Mouse (Mus musculus): ENCODE results near the gene Kcnj8. TPM values are rescaled to one million over a fixed set of nuclear protein-coding genes. Genes with fewer than 3 reads are reported as not detected.

Gene Kcnj8
- polyA plus RNA-seq, 1 experiment from 2014 or later: 44.6 TPM

DNA sequence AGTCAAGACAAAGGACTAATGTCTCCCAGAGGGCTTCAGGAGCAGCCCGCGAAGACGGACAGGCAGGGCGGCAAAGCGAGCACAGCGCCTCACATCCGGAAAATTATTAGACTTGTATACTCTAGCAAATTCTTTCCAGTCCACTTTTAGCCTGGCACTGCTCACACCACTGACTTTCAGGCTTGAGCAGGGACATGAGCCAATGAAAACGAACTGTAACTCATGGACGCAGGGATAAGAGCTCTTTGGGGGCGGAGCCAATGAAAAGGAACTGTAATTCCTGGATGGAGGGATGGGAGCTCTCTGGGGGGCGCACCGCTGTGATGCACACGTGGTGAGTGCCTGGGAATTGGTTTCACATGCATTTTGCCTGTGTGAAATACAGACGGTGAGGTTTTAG, 26.3 kb downstream of the Kcnj8 start:
- Histone ChIP-seq H3K4me2 (replicated peaks; ENCODE audit: low read depth) (no peak overlapping the region), H3K4me3 (ENCODE audit: low read depth, low read length) (no peak overlapping the region), H3K27ac (replicated peaks) (peak overlapping the region; percentile 58; the same call in 1 of the 2 replicates), H3K9ac (ENCODE audit: low read length) (no peak overlapping the region), H3K4me1 (replicated peaks; ENCODE audit: control insufficient read depth, insufficient read depth) (no peaks in the 10 kb centered on the region; the same call in 1 of the 2 replicates), H3K27me3 (ENCODE audit: control insufficient read depth, insufficient read depth, low read length) (no peaks in the 10 kb centered on the region), H3K36me3 (ENCODE audit: control insufficient read depth, insufficient read depth, low read length) (no peaks in the 10 kb centered on the region), H3K9me3 (ENCODE audit: control insufficient read depth, low read length) (no peaks in the 10 kb centered on the region)
- DNase-seq (ENCODE audit: low spot score) (no peak), ATAC-seq (ENCODE audit: low FRiP score, low TSS enrichment) (peak; percentile 38; the same call in 1 of the 2 replicates)
- 49% methylated on average over 14 of the region's 14 CpGs for WGBS
- TF ChIP-seq CTCF (IDR thresholded peaks at IDR 0.05; ENCODE audit: low read depth): no peak
- no peak for TF ChIP-seq EP300 (optimal IDR thresholded peaks at IDR 0.05)

DNA sequence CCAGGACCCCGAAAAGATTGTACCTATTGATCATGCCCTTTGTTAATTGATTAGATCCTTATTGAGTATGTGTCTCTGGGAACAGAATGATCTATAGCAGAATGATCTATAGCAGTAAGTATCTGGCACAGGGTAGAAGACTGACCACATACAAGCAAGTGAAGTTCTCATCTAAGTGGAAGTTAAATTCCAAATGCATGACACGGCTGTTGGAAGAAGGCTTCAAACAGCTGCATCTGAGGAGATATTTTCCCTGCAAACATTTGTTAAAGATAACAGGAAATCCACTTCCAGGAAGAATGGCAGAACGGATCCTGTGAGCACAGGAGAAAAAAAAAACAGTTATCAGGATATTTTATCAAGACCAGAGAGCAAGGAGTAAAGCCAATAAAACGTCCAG, 27.8 kb downstream of the Kcnj8 start:
- no peak for TF ChIP-seq EP300 (optimal IDR thresholded peaks at IDR 0.05)
- DNase-seq (ENCODE audit: low spot score) (no peak), ATAC-seq (ENCODE audit: low FRiP score, low TSS enrichment) (no peak)
- peak overlapping the region; percentile 56; the same call in 1 of the 2 replicates for H3K27ac ChIP-seq (replicated peaks)
- H3K27me3 ChIP-seq (ENCODE audit: control insufficient read depth, insufficient read depth, low read length): no peaks in the 10 kb centered on the region
- H3K4me3 ChIP-seq (ENCODE audit: low read depth, low read length): no peak overlapping the region
- H3K36me3 ChIP-seq (ENCODE audit: control insufficient read depth, insufficient read depth, low read length): no peaks in the 10 kb centered on the region
- 30% methylated on average over 4 of the region's 4 CpGs for WGBS
- H3K4me1 ChIP-seq (replicated peaks; ENCODE audit: control insufficient read depth, insufficient read depth): no peaks in the 10 kb centered on the region; the same call in 1 of the 2 replicates
- no peak overlapping the region for H3K4me2 ChIP-seq (replicated peaks; ENCODE audit: low read depth)
- no peak overlapping the region for H3K9ac ChIP-seq (ENCODE audit: low read length)
- no peaks in the 10 kb centered on the region for H3K9me3 ChIP-seq (ENCODE audit: control insufficient read depth, low read length)

DNA sequence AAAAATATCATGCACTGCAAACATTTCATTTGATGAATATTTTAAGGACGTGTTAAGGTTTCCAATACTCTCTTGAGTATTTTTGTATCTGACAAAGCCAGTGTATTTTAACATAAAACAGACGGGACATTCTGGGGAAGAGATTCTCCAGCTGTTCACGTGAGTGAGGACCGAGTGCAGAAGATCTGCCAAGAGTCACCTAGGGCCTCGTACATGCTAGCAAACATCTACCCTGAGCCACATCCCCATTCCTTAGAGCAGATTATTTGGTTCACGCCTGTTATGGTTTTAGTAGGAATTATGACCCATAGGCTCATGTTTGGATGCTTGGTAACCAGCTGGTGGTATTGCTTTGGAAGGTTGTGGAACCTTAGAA, 28.6 kb downstream of the Kcnj8 start:
- no peak for TF ChIP-seq EP300 (optimal IDR thresholded peaks at IDR 0.05)
- TF ChIP-seq CTCF (IDR thresholded peaks at IDR 0.05; ENCODE audit: low read depth): no peak

DNA sequence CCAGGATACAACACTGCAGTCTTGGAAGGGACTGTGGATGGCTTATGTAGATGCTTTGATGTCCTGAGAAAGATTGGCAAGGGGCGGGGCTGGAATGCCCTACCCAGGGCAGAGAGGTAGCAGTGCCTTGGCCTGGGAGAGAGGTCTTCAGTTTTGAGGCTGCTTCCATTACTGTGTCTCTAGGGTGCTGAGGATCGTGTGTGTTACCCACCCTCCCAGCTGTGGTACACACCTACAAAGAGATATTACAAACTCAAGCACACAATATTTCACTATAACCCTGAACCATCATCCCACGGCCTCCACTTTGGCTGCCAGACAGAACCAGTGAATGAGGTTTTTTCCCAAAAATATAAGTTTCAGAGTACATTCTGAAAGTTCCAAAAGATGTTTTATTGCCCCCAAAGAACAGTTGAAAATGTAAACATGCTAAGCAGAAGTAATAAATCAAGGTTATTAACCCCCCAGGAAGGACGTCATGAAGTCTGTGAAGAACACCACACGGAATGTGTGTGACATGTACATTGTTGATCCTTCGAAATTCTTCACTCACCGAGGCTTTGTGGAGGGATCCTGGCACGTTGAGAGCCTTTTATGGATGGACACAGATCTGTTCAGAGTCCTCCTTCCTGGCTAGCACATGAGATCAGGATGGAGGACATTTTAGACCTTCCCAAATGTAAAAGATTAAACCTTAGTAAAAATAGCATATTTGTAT, 29.2 kb downstream of the Kcnj8 start:
- no peaks in the 10 kb centered on the region for H3K36me3 ChIP-seq (ENCODE audit: control insufficient read depth, insufficient read depth, low read length)
- H3K4me3 ChIP-seq (ENCODE audit: low read depth, low read length): no peak overlapping the region
- no peaks in the 10 kb centered on the region for H3K27me3 ChIP-seq (ENCODE audit: control insufficient read depth, insufficient read depth, low read length)
- no peaks in the 10 kb centered on the region for H3K9me3 ChIP-seq (ENCODE audit: control insufficient read depth, low read length)
- H3K4me1 ChIP-seq (replicated peaks; ENCODE audit: control insufficient read depth, insufficient read depth): peaks cover 2% of the 10 kb centered on the region; the same call in 1 of the 2 replicates
- ATAC-seq (ENCODE audit: low FRiP score, low TSS enrichment) (peak; percentile 47; the same call in 1 of the 2 replicates), DNase-seq (ENCODE audit: low spot score) (no peak)
- WGBS: 45% methylated on average over 8 of the region's 8 CpGs
- H3K27ac ChIP-seq (replicated peaks): peak overlapping the region; percentile 56
- no peak overlapping the region for H3K9ac ChIP-seq (ENCODE audit: low read length)
- no peak for TF ChIP-seq CTCF (IDR thresholded peaks at IDR 0.05; ENCODE audit: low read depth)
- H3K4me2 ChIP-seq (replicated peaks; ENCODE audit: low read depth): no peak overlapping the region

More for the DNA sequence above, 28.6 kb downstream of the Kcnj8 start:
- Histone ChIP-seq H3K27ac (replicated peaks) (peak overlapping the region; percentile 56; the same call in 1 of the 2 replicates), H3K9ac (ENCODE audit: low read length) (no peak overlapping the region), H3K4me3 (ENCODE audit: low read depth, low read length) (no peak overlapping the region), H3K9me3 (ENCODE audit: control insufficient read depth, low read length) (no peaks in the 10 kb centered on the region), H3K4me1 (replicated peaks; ENCODE audit: control insufficient read depth, insufficient read depth) (peaks cover 2% of the 10 kb centered on the region; the same call in 1 of the 2 replicates), H3K27me3 (ENCODE audit: control insufficient read depth, insufficient read depth, low read length) (no peaks in the 10 kb centered on the region), H3K4me2 (replicated peaks; ENCODE audit: low read depth) (no peak overlapping the region), H3K36me3 (ENCODE audit: control insufficient read depth, insufficient read depth, low read length) (no peaks in the 10 kb centered on the region)
- WGBS: 52% methylated on average over 6 of the region's 6 CpGs
- DNase-seq (ENCODE audit: low spot score) (no peak), ATAC-seq (ENCODE audit: low FRiP score, low TSS enrichment) (no peak; the same call in 1 of the 2 replicates)

DNA sequence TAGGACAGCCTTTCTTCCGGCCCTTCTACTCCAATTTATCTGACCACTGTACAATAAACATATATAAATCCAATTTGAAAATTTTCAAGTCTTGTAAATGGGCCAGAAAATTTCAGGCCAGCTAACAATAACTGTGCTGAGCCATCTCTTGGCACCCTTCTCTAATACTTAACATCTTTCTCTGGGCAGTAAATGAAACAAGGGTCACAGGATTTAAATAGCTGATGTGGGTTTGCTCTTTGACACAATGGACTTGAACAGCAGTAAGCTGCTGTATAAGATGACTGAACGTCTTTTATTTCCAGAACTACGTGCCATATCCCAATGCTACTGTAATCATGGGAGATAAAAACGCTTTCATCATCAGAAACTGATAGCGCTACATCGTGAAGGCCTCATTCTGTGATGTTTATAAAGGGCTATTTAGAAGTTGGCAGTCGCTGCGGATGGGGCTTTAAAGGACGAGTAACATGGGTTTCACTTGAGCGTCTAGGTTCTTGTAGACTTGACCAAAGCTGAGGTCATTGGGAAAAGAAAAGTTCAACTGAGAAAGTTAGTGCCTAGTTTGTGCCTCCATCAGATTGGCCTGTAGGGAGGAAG, 30.8 kb downstream of the Kcnj8 start:
- WGBS: 51% methylated on average over 10 of the region's 10 CpGs
- H3K4me3 ChIP-seq (ENCODE audit: low read depth, low read length): no peak overlapping the region
- no peak overlapping the region for H3K4me2 ChIP-seq (replicated peaks; ENCODE audit: low read depth)
- H3K9ac ChIP-seq (ENCODE audit: low read length): no peak overlapping the region
- no peak for DNase-seq (ENCODE audit: low spot score)
- TF ChIP-seq EP300 (optimal IDR thresholded peaks at IDR 0.05) (no peak), CTCF (IDR thresholded peaks at IDR 0.05; ENCODE audit: low read depth) (no peak)
- H3K9me3 ChIP-seq (ENCODE audit: control insufficient read depth, low read length): no peaks in the 10 kb centered on the region
- H3K27me3 ChIP-seq (ENCODE audit: control insufficient read depth, insufficient read depth, low read length): no peaks in the 10 kb centered on the region
- peaks cover 2% of the 10 kb centered on the region; the same call in 1 of the 2 replicates for H3K4me1 ChIP-seq (replicated peaks; ENCODE audit: control insufficient read depth, insufficient read depth)
- H3K36me3 ChIP-seq (ENCODE audit: control insufficient read depth, insufficient read depth, low read length): no peaks in the 10 kb centered on the region
- H3K27ac ChIP-seq (replicated peaks): no peak overlapping the region
- ATAC-seq (ENCODE audit: low FRiP score, low TSS enrichment): no peak

DNA sequence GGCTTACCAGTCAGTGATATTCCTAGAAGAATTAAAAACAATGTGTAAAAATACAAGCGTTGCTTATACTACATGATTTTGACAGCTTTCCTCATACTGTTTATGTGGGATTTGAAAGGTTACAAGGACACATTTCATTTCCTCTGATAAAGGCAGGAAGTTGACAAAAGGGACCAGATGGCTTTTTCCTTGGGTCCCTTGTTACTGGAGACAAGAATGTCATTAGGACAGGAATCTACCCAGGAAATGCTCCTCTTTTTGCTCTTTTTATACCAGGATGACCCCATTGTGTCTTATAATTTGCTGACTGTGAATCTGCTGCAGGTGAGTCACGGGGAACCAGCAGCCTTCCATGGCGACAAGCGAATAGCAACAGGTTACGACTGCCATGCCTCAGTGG, 31.3 kb downstream of the Kcnj8 start:
- ATAC-seq (ENCODE audit: low FRiP score, low TSS enrichment) (no peak), DNase-seq (ENCODE audit: low spot score) (no peak)
- TF ChIP-seq CTCF (IDR thresholded peaks at IDR 0.05; ENCODE audit: low read depth) (no peak), EP300 (optimal IDR thresholded peaks at IDR 0.05) (no peak)
- WGBS: 67% methylated on average over 5 of the region's 5 CpGs
- Histone ChIP-seq H3K4me1 (replicated peaks; ENCODE audit: control insufficient read depth, insufficient read depth) (peaks cover 2% of the 10 kb centered on the region; the same call in 1 of the 2 replicates), H3K9ac (ENCODE audit: low read length) (no peak overlapping the region), H3K9me3 (ENCODE audit: control insufficient read depth, low read length) (no peaks in the 10 kb centered on the region), H3K4me3 (ENCODE audit: low read depth, low read length) (no peak overlapping the region), H3K27me3 (ENCODE audit: control insufficient read depth, insufficient read depth, low read length) (no peaks in the 10 kb centered on the region), H3K36me3 (ENCODE audit: control insufficient read depth, insufficient read depth, low read length) (no peaks in the 10 kb centered on the region), H3K27ac (replicated peaks) (no peak overlapping the region), H3K4me2 (replicated peaks; ENCODE audit: low read depth) (no peak overlapping the region)

All from stomach, postnatal 0 days (tissue).